Mouse (Mus musculus): ENCODE measurements around the gene Rnf150.

The Rnf150 gene

GRCm38 (mm10) chr8:83011286-83011685 lies 148.1 kb downstream of the Rnf150 start:
- in situ Hi-C loops (cut with MseI, MboI), result no loop called here

- in situ Hi-C loops (cut with MseI, MboI), result no loop called here
Measured at GRCm38 (mm10) chr8:83011758-83012157, 148.6 kb downstream of the Rnf150 start.

- in situ Hi-C loops (cut with MseI, MboI), result no loop called here
Measured at GRCm38 (mm10) chr8:83028211-83028610, 165.1 kb downstream of the Rnf150 start.

GRCm38 (mm10) chr8:83032800-83033199 lies 169.6 kb downstream of the Rnf150 start:
- in situ Hi-C loops (cut with MseI, MboI), result no loop called here

- in situ Hi-C loops (cut with MseI, MboI), result no loop called here
Measured at GRCm38 (mm10) chr8:83035141-83035540, 172.0 kb downstream of the Rnf150 start.

GRCm38 (mm10) chr8:83036521-83037166 lies 173.5 kb downstream of the Rnf150 start:
- in situ Hi-C loops (cut with MseI, MboI), result no loop called here

- in situ Hi-C loops (cut with MseI, MboI), result no loop called here
Measured at GRCm38 (mm10) chr8:83037321-83037720, 174.2 kb downstream of the Rnf150 start.

GRCm38 (mm10) chr8:83038575-83038974 lies 175.4 kb downstream of the Rnf150 start:
- in situ Hi-C loops (cut with MseI, MboI), result no loop called here

GRCm38 (mm10) chr8:83041440-83041839 lies 178.3 kb downstream of the Rnf150 start:
- in situ Hi-C loops (cut with MseI, MboI), result no loop called here

- in situ Hi-C loops (cut with MseI, MboI), result no loop called here
Measured at GRCm38 (mm10) chr8:83046912-83047311, 183.8 kb downstream of the Rnf150 start.

- in situ Hi-C loops (cut with MseI, MboI), result no loop called here
Measured at GRCm38 (mm10) chr8:83048527-83048926, 185.4 kb downstream of the Rnf150 start.

GRCm38 (mm10) chr8:83049171-83049601 lies 186.0 kb downstream of the Rnf150 start:
- in situ Hi-C loops (cut with MseI, MboI), result no loop called here

- in situ Hi-C loops (cut with MseI, MboI), result no loop called here
Measured at GRCm38 (mm10) chr8:83049616-83050015, 186.5 kb downstream of the Rnf150 start.

GRCm38 (mm10) chr8:83052896-83053295 lies 189.7 kb downstream of the Rnf150 start:
- in situ Hi-C loops (cut with MseI, MboI), result no loop called here

GRCm38 (mm10) chr8:83054801-83055200 lies 191.6 kb downstream of the Rnf150 start:
- in situ Hi-C loops (cut with MseI, MboI), result no loop called here

- in situ Hi-C loops (cut with MseI, MboI), result no loop called here
Measured at GRCm38 (mm10) chr8:83058951-83059350, 195.8 kb downstream of the Rnf150 start.

- in situ Hi-C loops (cut with MseI, MboI), result no loop called here
Measured at GRCm38 (mm10) chr8:83060076-83060475, 196.9 kb downstream of the Rnf150 start.

- in situ Hi-C loops (cut with MseI, MboI), result no loop called here
Measured at GRCm38 (mm10) chr8:83061257-83061656, 198.1 kb downstream of the Rnf150 start.

GRCm38 (mm10) chr8:83061873-83062272 lies 198.7 kb downstream of the Rnf150 start:
- in situ Hi-C loops (cut with MseI, MboI), result no loop called here

- in situ Hi-C loops (cut with MseI, MboI), result no loop called here
Measured at GRCm38 (mm10) chr8:83062276-83062675, 199.1 kb downstream of the Rnf150 start.

GRCm38 (mm10) chr8:83064096-83064495 lies 200.9 kb downstream of the Rnf150 start:
- in situ Hi-C loops (cut with MseI, MboI), result no loop called here

GRCm38 (mm10) chr8:83066076-83066475 lies 202.9 kb downstream of the Rnf150 start:
- in situ Hi-C loops (cut with MseI, MboI), result no loop called here

- in situ Hi-C loops (cut with MseI, MboI), result no loop called here
Measured at GRCm38 (mm10) chr8:83066846-83067245, 203.7 kb downstream of the Rnf150 start.

- in situ Hi-C loops (cut with MseI, MboI), result no loop called here
Measured at GRCm38 (mm10) chr8:83067906-83068305, 204.8 kb downstream of the Rnf150 start.
